Mouse (Mus musculus) midbrain, embryonic 16.5 days (tissue): Measurements from ENCODE around the gene Gm49393. TPM values are rescaled to one million over a fixed set of nuclear protein-coding genes. Genes with fewer than 3 reads are reported as not detected.
"Not testable (repeated sequence)": the region's sequence is repeated elsewhere in the genome, so short reads cannot be mapped to it uniquely, and the experiment has no call there.

Experiments
- ATAC-seq: fragments of 200-750 bp; cut with Nextera tagmentation; 2 replicates; pipeline ENCODE4 v1.8.0; 2017; ENCODE audit warnings: moderate TSS enrichment
- H3K27ac ChIP-seq: fragments of 300-500 bp; sonication (generic); 2 replicates; pipeline ENCODE4 v1.5.1; 2014; ENCODE audit warnings: mild to moderate bottlenecking, low read length, mixed read lengths
- H3K27me3 ChIP-seq: fragments of 300-500 bp; sonication (generic); 2 replicates; pipeline ENCODE4 v1.6.1; 2014; ENCODE audit warnings: low read depth, low read length, mixed read lengths; ENCODE audit not compliant: control insufficient read depth, insufficient read depth
- H3K36me3 ChIP-seq: fragments of 300-500 bp; sonication (generic); 2 replicates; pipeline ENCODE4 v1.6.1; 2014; ENCODE audit warnings: mild to moderate bottlenecking, low read length, moderate library complexity, mixed read lengths; ENCODE audit not compliant: control insufficient read depth, insufficient read depth
- H3K4me1 ChIP-seq: fragments of 300-500 bp; sonication (generic); 2 replicates; pipeline ENCODE4 v1.6.1; 2014; ENCODE audit warnings: mild to moderate bottlenecking, low read length, mixed read lengths; ENCODE audit not compliant: control insufficient read depth, insufficient read depth
- H3K4me2 ChIP-seq: fragments of 300-500 bp; sonication (generic); 2 replicates; pipeline ENCODE4 v1.6.1; 2014; ENCODE audit warnings: mild to moderate bottlenecking, low read length, mixed read lengths
- H3K4me3 ChIP-seq: fragments of 300-500 bp; sonication (generic); 2 replicates; pipeline ENCODE4 v1.5.1; 2014; ENCODE audit warnings: low read depth, mild to moderate bottlenecking, low read length, moderate library complexity, mixed read lengths
- H3K9ac ChIP-seq: fragments of 300-500 bp; sonication (generic); 2 replicates; pipeline ENCODE4 v1.6.1; 2014; ENCODE audit warnings: low read depth, low read length, mixed read lengths
- H3K9me3 ChIP-seq: fragments of 300-500 bp; sonication (generic); replicated peaks from 2 replicates; pipeline ENCODE4 v1.6.1; 2014; ENCODE audit warnings: mild to moderate bottlenecking, low read length, mixed read lengths; ENCODE audit not compliant: control insufficient read depth, poor library complexity, severe bottlenecking
- WGBS: fragments of 180-500 bp; shearing (Covaris S2); extraction: QIAGEN DNeasy Blood & Tissue Kit; methylation state at CpG from one replicate; pipeline ENCODE4 v1.1.7; 2014; 5-methylcytosine and 5-hydroxymethylcytosine counted together
- polyA plus RNA-seq: library from polyadenylated mRNA; unstranded; fragments of >200 nt; fragmentation: Nextera tagmentation; extraction: Ambion mirVana; gene quantifications from 2 replicates; pipeline ENCODE4 v1.2.1, GENCODE M21; 2015

The Gm49393 gene
- not detected in 2 replicates for polyA plus RNA-seq

DNA sequence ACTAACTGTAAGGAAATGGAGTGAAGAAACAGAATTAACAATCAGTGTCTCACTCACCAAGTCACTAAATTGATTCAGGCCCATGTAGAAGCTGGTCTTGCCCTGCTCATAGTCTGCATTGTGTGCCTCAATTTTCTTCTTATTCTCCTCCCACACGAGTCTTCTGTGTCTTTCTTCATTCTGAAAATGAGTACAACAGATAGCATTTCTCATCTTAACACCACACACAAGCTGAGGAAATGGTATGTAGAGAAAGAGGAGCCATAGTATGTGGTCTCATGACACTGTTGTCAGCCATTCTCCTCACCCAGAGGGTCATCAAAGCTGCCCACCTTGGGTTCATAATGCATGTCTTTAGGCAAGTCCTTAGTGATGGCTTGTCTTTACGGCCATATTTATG, at the start of gene Gm49393:
Gene Gm49393, minus strand, starts transcription at position 101 of the 400 bp plus-strand sequence.
- not testable (repeated sequence) for H3K4me3 ChIP-seq, H3K27ac ChIP-seq, H3K4me1 ChIP-seq, H3K9ac ChIP-seq, H3K4me2 ChIP-seq, ATAC-seq, H3K27me3 ChIP-seq, H3K36me3 ChIP-seq, H3K9me3 ChIP-seq
- WGBS, result 55% methylated on average over 2 of the region's 2 CpGs

GRCm38 (mm10) chr13:60972319-60972718, 36.9 kb upstream of the Gm49393 start:
- WGBS, result 68% methylated on average over 4 of the region's 4 CpGs
- H3K4me1 ChIP-seq, H3K4me3 ChIP-seq, ATAC-seq, H3K27ac ChIP-seq, H3K9me3 ChIP-seq, H3K27me3 ChIP-seq, H3K4me2 ChIP-seq, H3K9ac ChIP-seq, H3K36me3 ChIP-seq: not testable (repeated sequence)

- H3K27me3 ChIP-seq, H3K4me3 ChIP-seq, H3K9ac ChIP-seq, H3K4me1 ChIP-seq, H3K4me2 ChIP-seq, H3K36me3 ChIP-seq, ATAC-seq, H3K27ac ChIP-seq: not testable (repeated sequence)
- peaks cover 16% of the 10 kb centered on the region for H3K9me3 ChIP-seq
- WGBS, result 26% methylated on average over 4 of the region's 5 CpGs
These were observed 28.6 kb upstream of the Gm49393 start for GRCm38 (mm10) chr13:60963985-60964384.

- ATAC-seq, result no peak
- no peak overlapping the region for H3K4me3 ChIP-seq
- H3K4me1 ChIP-seq, result no peaks in the 10 kb centered on the region
- no peak overlapping the region for H3K27ac ChIP-seq
- H3K27me3 ChIP-seq, result no peaks in the 10 kb centered on the region
- peaks cover 26% of the 10 kb centered on the region for H3K9me3 ChIP-seq
- no peaks in the 10 kb centered on the region for H3K36me3 ChIP-seq
- WGBS, result 69% methylated on average over 5 of the region's 5 CpGs
- no peak overlapping the region for H3K4me2 ChIP-seq
- no peak overlapping the region for H3K9ac ChIP-seq
These were observed 26.3 kb upstream of the Gm49393 start for GRCm38 (mm10) chr13:60961706-60962105.

DNA sequence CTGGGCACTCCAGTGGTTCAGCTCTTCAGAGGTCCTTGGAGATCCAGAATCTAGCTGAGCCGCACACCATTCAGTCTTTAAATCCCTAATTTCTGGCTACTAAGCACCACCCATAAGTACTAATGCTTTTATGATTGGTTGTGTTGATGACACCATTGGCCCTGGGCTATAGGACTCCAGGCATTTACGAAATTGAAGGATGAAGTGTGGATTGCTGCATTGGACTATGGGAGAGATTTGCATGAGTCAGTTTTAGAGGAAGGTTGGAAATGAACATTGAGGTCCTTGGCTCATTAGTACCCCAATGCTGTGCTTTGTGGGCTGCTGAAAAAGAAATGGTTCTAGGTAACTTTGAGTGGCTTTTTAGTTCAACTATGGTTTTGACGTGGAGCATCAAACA, 6.5 kb upstream of the Gm49393 start, which contains the start of gene Tpbpa:
Gene Tpbpa, minus strand, starts transcription at position 101 of the 400 bp plus-strand sequence.
- H3K4me2 ChIP-seq, H3K9ac ChIP-seq, ATAC-seq, H3K27ac ChIP-seq, H3K9me3 ChIP-seq, H3K36me3 ChIP-seq, H3K4me1 ChIP-seq, H3K27me3 ChIP-seq, H3K4me3 ChIP-seq: not testable (repeated sequence)
- WGBS, result 79% methylated on average over 3 of the region's 3 CpGs

- Histone ChIP-seq H3K4me2 (no peak within 1 kb of the TSS), H3K27ac (no peak within 1 kb of the TSS), H3K9ac (no peak within 1 kb of the TSS), H3K9me3 (peaks cover 4% of the 10 kb centered on the region; the same call in 1 of the 2 replicates), H3K36me3 (no peaks in the 10 kb centered on the region), H3K27me3 (no peaks in the 10 kb centered on the region), H3K4me1 (no peaks in the 10 kb centered on the region), H3K4me3 (no peak within 1 kb of the TSS)
- WGBS, result 66% methylated on average over 5 of the region's 5 CpGs
- ATAC-seq, result no peak
These were observed 1.1 kb upstream of the Gm49393 start, which contains the start of the genes Gm49391 and Ctla2a for GRCm38 (mm10) chr13:60936500-60936901. Gene Gm49391, minus strand, starts transcription at chr13:60936571. Gene Ctla2a, minus strand, starts transcription at chr13:60936625.

GRCm38 (mm10) chr13:60904780-60905179, 30.6 kb downstream of the Gm49393 start, which contains the start of gene Tpbpb:
Gene Tpbpb, minus strand, starts transcription at chr13:60904880.
- WGBS, result 83% methylated on average over 2 of the region's 2 CpGs
- not testable (repeated sequence) for H3K36me3 ChIP-seq, H3K27ac ChIP-seq, H3K9me3 ChIP-seq, H3K4me3 ChIP-seq, H3K9ac ChIP-seq, H3K4me2 ChIP-seq, H3K4me1 ChIP-seq, H3K27me3 ChIP-seq, ATAC-seq

GRCm38 (mm10) chr13:60897328-60897727, 38.1 kb downstream of the Gm49393 start, which contains the start of gene Ctla2b:
Gene Ctla2b, minus strand, starts transcription at chr13:60897447.
- no peak within 1 kb of the TSS for H3K9ac ChIP-seq

GRCm38 (mm10) chr13:60896794-60897193, 38.6 kb downstream of the Gm49393 start, which contains the start of gene Gm49392:
Gene Gm49392, minus strand, starts transcription at chr13:60896894.
- not testable (repeated sequence) for H3K27me3 ChIP-seq, H3K9ac ChIP-seq, H3K4me2 ChIP-seq, H3K4me3 ChIP-seq, H3K36me3 ChIP-seq, H3K27ac ChIP-seq, ATAC-seq, H3K9me3 ChIP-seq, H3K4me1 ChIP-seq
- 86% methylated on average over 7 of the region's 8 CpGs for WGBS

More at GRCm38 (mm10) chr13:60897328-60897727, 38.1 kb downstream of the Gm49393 start, which contains the start of gene Ctla2b:
- ATAC-seq, result no peak
- 93% methylated on average over 3 of the region's 3 CpGs for WGBS
- Histone ChIP-seq H3K4me3 (no peak within 1 kb of the TSS), H3K27ac (no peak within 1 kb of the TSS), H3K4me1 (no peaks in the 10 kb centered on the region), H3K36me3 (no peaks in the 10 kb centered on the region), H3K4me2 (no peak within 1 kb of the TSS), H3K9me3 (no peaks in the 10 kb centered on the region; the same call in 1 of the 2 replicates), H3K27me3 (no peaks in the 10 kb centered on the region)
